Mouse (Mus musculus) monocyte, adult 59 days (primary cell): ENCODE results near the gene Gnai1. TPM values are rescaled to one million over a fixed set of nuclear protein-coding genes. Genes with fewer than 3 reads are reported as not detected.

Experiments
- total RNA-seq, 2 experiments: library from RNA; stranded (reverse); gene quantifications; one replicate each; pipeline ENCODE4 v1.2.4; 2023

Gnai1 gene
- total RNA-seq: not detected

GRCm38 (mm10) chr5:18360281-18360819, at the start of gene Gnai1:
TSS of gene Gnai1 (minus strand) at chr5:18360355.

